Mouse (Mus musculus) limb, embryonic 12.5 days (tissue): Measurements from ENCODE around the gene Snx5. TPM values are rescaled to one million over a fixed set of nuclear protein-coding genes. Genes with fewer than 3 reads are reported as not detected.

Experiments
- polyA plus RNA-seq: library from polyadenylated mRNA; unstranded; fragments of >200 nt; fragmentation: Nextera tagmentation; extraction: Ambion mirVana; gene quantifications from 2 replicates; pipeline ENCODE4 v1.2.1, GENCODE M21; 2016

The Snx5 gene
- polyA plus RNA-seq, 1 experiment from 2014 or later: 145 TPM

Other genes starting within 250 kb of the Snx5 start
- not detected in 2 replicates for gene Banf2, start 237.8 kb downstream of the Snx5 start, polyA plus RNA-seq
- 20.3 and 21.7 TPM in 2 replicates for gene Mgme1, start 243 bp downstream of the Snx5 start, polyA plus RNA-seq
- 1.4 and 1.8 TPM in 2 replicates for gene Ovol2, start 61.2 kb upstream of the Snx5 start, polyA plus RNA-seq
- gene Kat14, start 98.1 kb upstream of the Snx5 start, polyA plus RNA-seq: 54.6 and 54.7 TPM in 2 replicates
- 0.60 and 1.5 TPM in 2 replicates for gene Pet117, start 98.1 kb upstream of the Snx5 start, polyA plus RNA-seq